Mouse (Mus musculus) gonadal fat pad, adult 2 months (tissue): ENCODE measurements around the gene Cdkal1. TPM values are rescaled to one million over a fixed set of nuclear protein-coding genes. Genes with fewer than 3 reads are reported as not detected.

Experiments
- DNase-seq: peaks from one replicate; pipeline ENCODE4 v3.0.0-alpha.2; 2012; ENCODE audit warnings: low read depth
- polyA plus RNA-seq: library from polyadenylated mRNA; depleted of rRNA; stranded (reverse); fragments of >200 nt; gene quantifications from 2 replicates; pipeline ENCODE4 v1.2.3, GENCODE M21; 2012

Cdkal1 gene
- polyA plus RNA-seq, 1 experiment, result 2.8 TPM

- DNase-seq, result no peak
Measured at GRCm38 (mm10) chr13:29502481-29503146, 352.9 kb downstream of the Cdkal1 start.

GRCm38 (mm10) chr13:29501173-29501572 is 354.3 kb downstream of the Cdkal1 start:
- no peak for DNase-seq

GRCm38 (mm10) chr13:29499750-29500149 is 355.7 kb downstream of the Cdkal1 start:
- no peak for DNase-seq

- DNase-seq, result no peak
Measured at GRCm38 (mm10) chr13:29497286-29497685, 358.2 kb downstream of the Cdkal1 start.

- no peak for DNase-seq
Measured at GRCm38 (mm10) chr13:29490341-29490740, 365.1 kb downstream of the Cdkal1 start.

- no peak for DNase-seq
Measured at GRCm38 (mm10) chr13:29489476-29489875, 366.0 kb downstream of the Cdkal1 start.

- DNase-seq, result no peak
Measured at GRCm38 (mm10) chr13:29486709-29487108, 368.8 kb downstream of the Cdkal1 start.

GRCm38 (mm10) chr13:29483950-29484349 is 371.5 kb downstream of the Cdkal1 start:
- no peak for DNase-seq

- DNase-seq, result no peak
Measured at GRCm38 (mm10) chr13:29482147-29482863, 373.2 kb downstream of the Cdkal1 start.

GRCm38 (mm10) chr13:29476421-29476820 is 379.1 kb downstream of the Cdkal1 start:
- DNase-seq, result no peak

- DNase-seq, result no peak
Measured at GRCm38 (mm10) chr13:29474301-29474700, 381.2 kb downstream of the Cdkal1 start.

GRCm38 (mm10) chr13:29473779-29474178 is 381.7 kb downstream of the Cdkal1 start:
- no peak for DNase-seq

- DNase-seq, result no peak
Measured at GRCm38 (mm10) chr13:29462271-29462670, 393.2 kb downstream of the Cdkal1 start.

GRCm38 (mm10) chr13:29460741-29461140 is 394.7 kb downstream of the Cdkal1 start:
- DNase-seq, result no peak

- no peak for DNase-seq
Measured at GRCm38 (mm10) chr13:29458385-29458784, 397.1 kb downstream of the Cdkal1 start.

GRCm38 (mm10) chr13:29437067-29437466 is 418.4 kb downstream of the Cdkal1 start:
- no peak for DNase-seq

GRCm38 (mm10) chr13:29434726-29435125 is 420.7 kb downstream of the Cdkal1 start:
- DNase-seq, result no peak

GRCm38 (mm10) chr13:29430919-29431318 is 424.6 kb downstream of the Cdkal1 start:
- DNase-seq, result no peak

GRCm38 (mm10) chr13:29429877-29430276 is 425.6 kb downstream of the Cdkal1 start:
- DNase-seq, result peak; percentile 19

GRCm38 (mm10) chr13:29429196-29429595 is 426.3 kb downstream of the Cdkal1 start:
- no peak for DNase-seq

- no peak for DNase-seq
Measured at GRCm38 (mm10) chr13:29416450-29417136, 438.9 kb downstream of the Cdkal1 start.

- DNase-seq, result no peak
Measured at GRCm38 (mm10) chr13:29415967-29416366, 439.5 kb downstream of the Cdkal1 start.

GRCm38 (mm10) chr13:29414878-29415277 is 440.6 kb downstream of the Cdkal1 start:
- no peak for DNase-seq
